Comparison of ENCODE assay signal across 35 mouse cellular contexts in genomic region chr4:41602818-41603217, GRCm38 (mm10). TPM values are rescaled to one million over a fixed set of nuclear protein-coding genes. Genes with fewer than 3 reads are reported as not detected.
"Had no signal": no experiment of that assay in that cellular context is flagged by ENCODE, and none has a peak within 500 bp of the region (broad histone marks: within the 10 kb centered on the region; RNA-seq: fewer than 3 reads in every experiment).

No protein-coding gene starts in this region.

- DNase-seq: heart, postnatal 10 days; heart, postnatal 14 days; heart, postnatal 36 days; heart, postnatal 4 days; kidney, adult 11 months; kidney, adult 18-20 months; kidney, adult 2 months; kidney, adult 8-10 months; kidney, adult 9 months; kidney, postnatal 10 days; kidney, postnatal 14 days; kidney, postnatal 25 days; kidney, postnatal 36 days; kidney, postnatal 4 days; layer of hippocampus, adult 9-11 months; layer of hippocampus, postnatal 36 days had no signal

- ATAC-seq: hindbrain, embryonic 16.5 days; hindbrain, postnatal 0 days; inflammation-experienced regulatory T-cells, adult 6 months; intestine, embryonic 15.5 days; intestine, embryonic 16.5 days; intestine, postnatal 0 days had no signal

- H3K4me3 ChIP-seq: heart, embryonic 10.5 days; heart, embryonic 12.5 days; heart, embryonic 13.5 days; heart, embryonic 15.5 days; hindbrain, embryonic 12.5 days; hindbrain, embryonic 15.5 days; intestine, embryonic 15.5 days; kidney, embryonic 15.5 days; layer of hippocampus, adult 2 months; left cerebral cortex, adult 2 months had no signal

- H3K9ac ChIP-seq: heart, embryonic 12.5 days; heart, embryonic 13.5 days; heart, embryonic 15.5 days; hindbrain, embryonic 12.5 days; hindbrain, embryonic 14.5 days; hindbrain, embryonic 15.5 days; intestine, embryonic 15.5 days; kidney, embryonic 15.5 days had no signal

- H3K27ac ChIP-seq: heart, embryonic 10.5 days; heart, embryonic 13.5 days; heart, embryonic 15.5 days; hindbrain, embryonic 12.5 days; hindbrain, embryonic 14.5 days; hindbrain, embryonic 15.5 days; hindbrain, postnatal 0 days; intestine, embryonic 15.5 days; kidney, embryonic 15.5 days; kidney, postnatal 0 days; layer of hippocampus, adult 2 months; left cerebral cortex, adult 2 months had no signal

- H3K4me1 ChIP-seq: heart, embryonic 10.5 days; heart, embryonic 12.5 days; heart, embryonic 13.5 days; heart, embryonic 15.5 days; intestine, embryonic 15.5 days; kidney, embryonic 15.5 days had no signal

- H3K36me3 ChIP-seq: heart, embryonic 10.5 days; heart, embryonic 12.5 days; heart, embryonic 13.5 days; heart, embryonic 15.5 days; hindbrain, embryonic 12.5 days; hindbrain, embryonic 15.5 days; intestine, embryonic 15.5 days; kidney, embryonic 15.5 days had no signal

- H3K4me2 ChIP-seq: heart, embryonic 11.5 days; heart, embryonic 12.5 days; heart, embryonic 13.5 days; heart, embryonic 15.5 days; hindbrain, embryonic 12.5 days; hindbrain, embryonic 14.5 days; hindbrain, embryonic 15.5 days; intestine, embryonic 15.5 days; kidney, embryonic 15.5 days had no signal

- H3K9me3 ChIP-seq: heart, embryonic 10.5 days; heart, embryonic 12.5 days; heart, embryonic 13.5 days; heart, embryonic 15.5 days; hindbrain, embryonic 12.5 days; hindbrain, embryonic 15.5 days; intestine, embryonic 15.5 days; kidney, embryonic 15.5 days had no signal

- H3K27me3 ChIP-seq: hindbrain, embryonic 12.5 days; hindbrain, embryonic 15.5 days had no signal

RNA-seq across cellular contexts. Expression of gene Dnaic1, which starts 33.2 kb away (rescaled TPM):
- total RNA-seq: hematopoietic stem cell, adult 5-6 weeks had no signal
- polyA plus RNA-seq: inflammation-experienced regulatory T-cells, adult 6 months had no signal

RNA-seq across cellular contexts. Expression of gene Enho, which starts 37.3 kb away (rescaled TPM):
- polyA plus RNA-seq: inflammation-experienced regulatory T-cells, adult 6 months had no signal
